Comparison of ENCODE assay signal across 15 mouse cellular contexts in the genomic region with DNA sequence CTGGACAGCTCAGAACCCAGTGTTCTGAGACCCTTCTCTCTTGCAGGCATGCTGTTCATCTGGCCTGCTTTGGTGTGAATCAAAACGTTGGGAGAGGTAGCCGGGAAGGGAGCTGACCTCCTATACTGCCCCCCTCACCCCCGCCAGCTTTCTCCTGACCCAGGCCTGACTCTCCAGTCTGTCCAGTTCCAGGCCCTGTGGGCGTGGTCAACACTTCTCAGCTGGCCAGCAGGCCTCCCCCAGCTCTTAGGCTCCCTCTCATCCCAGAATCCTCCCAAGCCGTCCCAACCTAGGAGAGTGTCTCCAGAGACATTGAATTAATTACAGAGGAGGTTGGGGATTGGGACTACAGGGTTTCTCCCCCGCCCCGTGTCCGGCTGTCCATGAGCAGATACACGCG. TPM values are rescaled to one million over a fixed set of nuclear protein-coding genes. Genes with fewer than 3 reads are reported as not detected.
DNase-seq lines count a peak whose midpoint lies in the region; ATAC-seq lines count a peak whose summit lies in the region.
"Had no signal": no experiment of that assay in that cellular context is flagged by ENCODE, and none has a peak within 500 bp of the region (broad histone marks: within the 10 kb centered on the region; RNA-seq: fewer than 3 reads in every experiment).

No protein-coding gene starts in this region.

- WGBS in kidney, embryonic 15.5 days, result 43% methylated on average over 10 of the region's 10 CpGs
- WGBS in embryonic facial prominence, embryonic 10.5 days, result 49% methylated on average over 10 of the region's 10 CpGs
- WGBS in liver, embryonic 11.5 days, result 55% methylated on average over 10 of the region's 10 CpGs

- no peaks in the 10 kb centered on the region for H3K36me3 ChIP-seq in kidney, embryonic 15.5 days
- H3K36me3 ChIP-seq in embryonic facial prominence, embryonic 10.5 days (replicated peaks), result no peaks in the 10 kb centered on the region
- H3K36me3 ChIP-seq in liver, embryonic 11.5 days (ENCODE audit: control insufficient read depth, insufficient read depth, low read length), result no peaks in the 10 kb centered on the region
- H3K36me3 ChIP-seq: heart, embryonic 15.5 days had no signal

- H3K4me2 ChIP-seq in kidney, embryonic 15.5 days, result no peak overlapping the region
- H3K4me2 ChIP-seq in liver, embryonic 11.5 days, result no peak overlapping the region
- H3K4me2 ChIP-seq: heart, embryonic 15.5 days had no signal

- ATAC-seq in kidney, embryonic 15.5 days (replicated peaks; ENCODE audit: low FRiP score), result peak; percentile 45; the same call in 1 of the 2 replicates
- 0 out of 2 replicates have a peak, but pooled peaks have one; percentile 46 for ATAC-seq in liver, embryonic 11.5 days (replicated peaks; ENCODE audit: low FRiP score)
- ATAC-seq: hindbrain, postnatal 0 days; Patski had no signal

- no peak overlapping the region for H3K4me3 ChIP-seq in kidney, embryonic 15.5 days (replicated peaks)
- H3K4me3 ChIP-seq in embryonic facial prominence, embryonic 10.5 days, result no peak overlapping the region
- no peak overlapping the region for H3K4me3 ChIP-seq in liver, embryonic 11.5 days (ENCODE audit: low read depth, low read length)
- H3K4me3 ChIP-seq: erythroblast, embryonic 14.5 days; heart, embryonic 15.5 days; layer of hippocampus, adult 2 months had no signal

- H3K27me3 ChIP-seq in kidney, embryonic 15.5 days, result no peaks in the 10 kb centered on the region
- no peaks in the 10 kb centered on the region for H3K27me3 ChIP-seq in embryonic facial prominence, embryonic 10.5 days (replicated peaks; ENCODE audit: low read depth, poor library complexity, severe bottlenecking)
- no peaks in the 10 kb centered on the region for H3K27me3 ChIP-seq in liver, embryonic 11.5 days (replicated peaks; ENCODE audit: control insufficient read depth, insufficient read depth, low read length)
- H3K27me3 ChIP-seq: heart, embryonic 15.5 days; Patski had no signal

- no peak overlapping the region for H3K9ac ChIP-seq in kidney, embryonic 15.5 days
- no peak overlapping the region for H3K9ac ChIP-seq in liver, embryonic 11.5 days (ENCODE audit: low read depth, low read length)
- H3K9ac ChIP-seq: heart, embryonic 15.5 days had no signal

- H3K4me1 ChIP-seq in kidney, embryonic 15.5 days, result peaks cover 62% of the 10 kb centered on the region
- peaks cover 73% of the 10 kb centered on the region for H3K4me1 ChIP-seq in embryonic facial prominence, embryonic 10.5 days
- peaks cover 10% of the 10 kb centered on the region for H3K4me1 ChIP-seq in liver, embryonic 11.5 days (replicated peaks; ENCODE audit: control insufficient read depth, insufficient read depth, low read length)

- DNase-seq in embryo, embryonic 9.5 days (ENCODE audit: extremely low spot score), result peak; percentile 59
- no peak for DNase-seq in embryo, embryonic 11 days
- DNase-seq in kidney, adult 11 months, result no peak
- no peak for DNase-seq in embryonic facial prominence, embryonic 10.5 days (ENCODE audit: low spot score)
- DNase-seq in liver, embryonic 11.5 days (ENCODE audit: low spot score), result no peak
- no peak for DNase-seq in cerebellum, postnatal 25 days
- DNase-seq in thymus, postnatal 0 days (ENCODE audit: low spot score), result no peak
- DNase-seq: cerebellum, adult 11-12 months; gastrocnemius, postnatal 14 days had no signal

- H3K9me3 ChIP-seq in kidney, embryonic 15.5 days (replicated peaks), result no peaks in the 10 kb centered on the region
- H3K9me3 ChIP-seq in embryonic facial prominence, embryonic 10.5 days, result no peaks in the 10 kb centered on the region
- no peaks in the 10 kb centered on the region for H3K9me3 ChIP-seq in liver, embryonic 11.5 days (ENCODE audit: control insufficient read depth, low read length)
- H3K9me3 ChIP-seq: heart, embryonic 15.5 days had no signal

- H3K27ac ChIP-seq in kidney, embryonic 15.5 days, result 0 out of 2 replicates have a peak overlapping the region, but pooled peaks have one; percentile 94
- H3K27ac ChIP-seq in embryonic facial prominence, embryonic 10.5 days (replicated peaks), result 0 out of 2 replicates have a peak overlapping the region, but pooled peaks have one; percentile 36
- H3K27ac ChIP-seq in liver, embryonic 11.5 days (ENCODE audit: low read depth, low read length), result peak overlapping the region; percentile 8; the same call in 1 of the 2 replicates
- H3K27ac ChIP-seq: heart, embryonic 15.5 days; hindbrain, postnatal 0 days; layer of hippocampus, adult 2 months had no signal

RNA-seq across cellular contexts. Expression of gene Galnt10, which starts 26.6 kb away (rescaled TPM):
- 22.3 and 23.6 TPM in 2 replicates for polyA plus RNA-seq in kidney, embryonic 15.5 days (2015; fragmentation: Nextera tagmentation; extraction: Ambion mirVana)
- 18.8 and 20.1 TPM in 2 replicates for polyA plus RNA-seq in embryonic facial prominence, embryonic 10.5 days (2016; fragmentation: Nextera tagmentation; extraction: Ambion mirVana)
- polyA plus RNA-seq in liver, embryonic 11.5 days (2014; fragmentation: Nextera tagmentation; extraction: Ambion mirVana), result 17.5 and 19.8 TPM in 2 replicates
- polyA plus RNA-seq in thymus, postnatal 0 days (2015; fragmentation: Nextera tagmentation; extraction: Ambion mirVana), result 22.9 and 25.1 TPM in 2 replicates

Comparison
In these comparisons a context has a peak if more than half of its experiments do, and no peak if none do; other contexts are left out.
1. H3K27ac ChIP-seq: peak in every context shown above with its lines; median percentile 94 in kidney, embryonic 15.5 days; 36 in embryonic facial prominence, embryonic 10.5 days; 8 in liver, embryonic 11.5 days.